Mouse (Mus musculus) brown adipose tissue, adult 24 weeks (tissue): ENCODE data around the gene Srsf11. TPM values are rescaled to one million over a fixed set of nuclear protein-coding genes. Genes with fewer than 3 reads are reported as not detected.
A peak's percentile ranks its signal among the peaks of the same experiment; 100 is the strongest.

ENCODE experiments used
- H3K27ac ChIP-seq: fragments of 200-500 bp; replicated peaks from 2 replicates; pipeline ENCODE4 v1.5.1; 2012; ENCODE audit warnings: low read depth, mild to moderate bottlenecking, low read length
- H3K4me1 ChIP-seq: fragments of 200-500 bp; 2 replicates; pipeline ENCODE4 v1.6.1; 2012; ENCODE audit warnings: low read length, mixed read lengths; ENCODE audit not compliant: control insufficient read depth, insufficient read depth, insufficient read length
- H3K4me3 ChIP-seq: fragments of 200-500 bp; 2 replicates; pipeline ENCODE4 v1.5.1; 2012; ENCODE audit warnings: low read depth, mild to moderate bottlenecking, low read length, moderate library complexity; ENCODE audit not compliant: insufficient read depth
- polyA plus RNA-seq: library from polyadenylated mRNA; stranded (reverse); fragments of >200 nt; gene quantifications from 2 replicates; pipeline ENCODE4 v1.2.4, GENCODE M21; 2012; ENCODE audit not compliant: missing spikeins, insufficient read depth, insufficient read length

Gene Srsf11
- polyA plus RNA-seq, 1 experiment, result 84.9 TPM

- peak overlapping the region; percentile 78; the same call in 1 of the 2 replicates for H3K27ac ChIP-seq
- H3K4me1 ChIP-seq, result peaks cover 6% of the 10 kb centered on the region; the same call in 1 of the 2 replicates
- peak overlapping the region; percentile 98 for H3K4me3 ChIP-seq
These were observed 4.3 kb downstream of the Srsf11 start for GRCm38 (mm10) chr3:158032106-158032505.

- H3K4me1 ChIP-seq, result peaks cover 6% of the 10 kb centered on the region; the same call in 1 of the 2 replicates
- peak overlapping the region; percentile 98 for H3K4me3 ChIP-seq
- H3K27ac ChIP-seq, result peak overlapping the region; percentile 78
These were observed 5.0 kb downstream of the Srsf11 start for GRCm38 (mm10) chr3:158031371-158031925.

GRCm38 (mm10) chr3:158009762-158010320, 26.6 kb downstream of the Srsf11 start:
- H3K4me1 ChIP-seq, result no peaks in the 10 kb centered on the region
- H3K4me3 ChIP-seq, result no peak overlapping the region
- no peak overlapping the region for H3K27ac ChIP-seq

GRCm38 (mm10) chr3:158008647-158009046, 27.8 kb downstream of the Srsf11 start:
- Histone ChIP-seq H3K4me3 (no peak overlapping the region), H3K27ac (no peak overlapping the region), H3K4me1 (no peaks in the 10 kb centered on the region)

- Histone ChIP-seq H3K4me1 (no peaks in the 10 kb centered on the region), H3K27ac (no peak overlapping the region), H3K4me3 (no peak overlapping the region)
These were observed 37.6 kb downstream of the Srsf11 start for GRCm38 (mm10) chr3:157998742-157999369.

- H3K27ac ChIP-seq, result no peak overlapping the region
- H3K4me3 ChIP-seq, result no peak overlapping the region
- no peaks in the 10 kb centered on the region for H3K4me1 ChIP-seq
These were observed 40.7 kb downstream of the Srsf11 start for GRCm38 (mm10) chr3:157995726-157996125.

- H3K27ac ChIP-seq, result no peak overlapping the region
- H3K4me3 ChIP-seq, result no peak overlapping the region
- no peaks in the 10 kb centered on the region for H3K4me1 ChIP-seq
These were observed 43.1 kb downstream of the Srsf11 start for GRCm38 (mm10) chr3:157993322-157993721.

- H3K4me3 ChIP-seq, result no peak overlapping the region
- no peaks in the 10 kb centered on the region for H3K4me1 ChIP-seq
These were observed 56.8 kb downstream of the Srsf11 start for GRCm38 (mm10) chr3:157979619-157980018.

GRCm38 (mm10) chr3:157973236-157973635, 63.2 kb downstream of the Srsf11 start:
- H3K4me1 ChIP-seq, result no peaks in the 10 kb centered on the region
- H3K4me3 ChIP-seq, result no peak overlapping the region
- H3K27ac ChIP-seq, result no peak overlapping the region

More at GRCm38 (mm10) chr3:157979619-157980018, 56.8 kb downstream of the Srsf11 start:
- no peak overlapping the region for H3K27ac ChIP-seq

- Histone ChIP-seq H3K4me1 (no peaks in the 10 kb centered on the region), H3K4me3 (no peak overlapping the region)
These were observed 65.3 kb downstream of the Srsf11 start for GRCm38 (mm10) chr3:157971151-157971550.

More at GRCm38 (mm10) chr3:157971151-157971550, 65.3 kb downstream of the Srsf11 start:
- H3K27ac ChIP-seq, result no peak overlapping the region

Other genes with a start within 250 kb of the Srsf11 start
- gene Cth, start 111.6 kb downstream of the Srsf11 start, polyA plus RNA-seq, result 1.5 and 3.3 TPM in 2 replicates
- gene Ankrd13c, start 89.4 kb downstream of the Srsf11 start, polyA plus RNA-seq, result 35.5 and 40.2 TPM in 2 replicates
- gene Lrrc40, start within 50 bp of the Srsf11 start, polyA plus RNA-seq, result 12.9 and 19.0 TPM in 2 replicates